Mouse (Mus musculus): ENCODE data around the gene Ndufs4. TPM values are rescaled to one million over a fixed set of nuclear protein-coding genes. Genes with fewer than 3 reads are reported as not detected.

The Ndufs4 gene
- 24.1 and 60.5 TPM in 2 replicates for polyA plus RNA-seq (2012; rRNA removed; ENCODE audit: low replicate concordance)

GRCm38 (mm10) chr13:114388211-114388965, at the start of gene Ndufs4:
Gene Ndufs4, minus strand, starts transcription at chr13:114388258.

Other genes with a start within 250 kb of the Ndufs4 start
- 0.60 and 0.98 TPM in 2 replicates for gene Fst, start 70.7 kb upstream of the Ndufs4 start, polyA plus RNA-seq (2012; rRNA removed; ENCODE audit: low replicate concordance)